Mouse (Mus musculus): ENCODE data around the gene Gm10447. TPM values are rescaled to one million over a fixed set of nuclear protein-coding genes. Genes with fewer than 3 reads are reported as not detected.

Gene Gm10447
- polyA plus RNA-seq, 1 experiment from 2014 or later = not detected

DNA sequence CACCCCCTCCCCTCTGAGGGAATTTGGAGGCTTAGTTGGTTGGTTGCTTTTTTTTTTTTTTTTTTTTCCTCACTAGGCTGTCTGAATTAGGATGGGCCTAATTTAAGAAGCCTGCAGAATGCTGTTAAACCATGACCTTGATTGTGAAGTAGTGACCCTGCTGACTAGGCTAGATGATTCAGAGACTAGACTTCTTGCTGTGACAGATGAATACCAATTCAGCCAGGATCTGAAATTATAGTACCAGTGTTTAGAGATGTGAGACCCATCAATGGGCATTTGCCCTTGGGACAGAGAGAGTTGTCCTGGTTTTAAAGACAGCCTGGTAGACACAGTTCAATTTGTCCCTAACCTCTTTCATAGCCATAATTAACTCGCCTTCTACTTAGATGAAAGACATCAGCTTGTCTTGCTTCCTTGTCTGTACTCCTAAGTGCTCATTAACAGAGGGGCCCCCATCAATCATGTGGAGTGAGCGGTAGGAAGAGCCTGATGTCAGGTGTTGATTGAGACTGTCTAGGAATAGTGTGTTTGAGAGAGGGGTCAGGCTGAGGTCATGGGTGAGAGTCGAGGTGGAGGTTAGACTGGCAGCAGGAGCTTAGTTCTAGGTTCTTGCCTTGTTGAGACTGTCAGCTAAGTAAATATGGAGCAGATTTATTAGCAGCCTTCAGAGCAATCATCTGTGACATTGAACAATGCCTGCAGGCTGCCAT, 36.5 kb upstream of the Gm10447 start:
- 20% methylated on average over 3 of the region's 3 CpGs for WGBS
- no peak overlapping the region for H3K27ac ChIP-seq (ENCODE audit: low read depth, low read length)
- peaks cover 8% of the 10 kb centered on the region; the same call in 1 of the 2 replicates for H3K4me1 ChIP-seq (ENCODE audit: control insufficient read depth, insufficient read depth, low read length)
- 0 out of 2 replicates have a peak, but pooled peaks have one; percentile 9 for ATAC-seq (ENCODE audit: low FRiP score, low TSS enrichment)
- H3K4me2 ChIP-seq (replicated peaks; ENCODE audit: low read depth, low read length) = no peak overlapping the region
- H3K27me3 ChIP-seq (ENCODE audit: control insufficient read depth, insufficient read depth, low read length) = no peaks in the 10 kb centered on the region
- H3K9me3 ChIP-seq (ENCODE audit: control insufficient read depth, low read length) = no peaks in the 10 kb centered on the region; the same call in 1 of the 2 replicates
- no peak overlapping the region for H3K9ac ChIP-seq (ENCODE audit: low read depth, low read length)
- no peaks in the 10 kb centered on the region for H3K36me3 ChIP-seq (ENCODE audit: control insufficient read depth, insufficient read depth, low read length)
- H3K4me3 ChIP-seq (ENCODE audit: low read length) = no peak overlapping the region

DNA sequence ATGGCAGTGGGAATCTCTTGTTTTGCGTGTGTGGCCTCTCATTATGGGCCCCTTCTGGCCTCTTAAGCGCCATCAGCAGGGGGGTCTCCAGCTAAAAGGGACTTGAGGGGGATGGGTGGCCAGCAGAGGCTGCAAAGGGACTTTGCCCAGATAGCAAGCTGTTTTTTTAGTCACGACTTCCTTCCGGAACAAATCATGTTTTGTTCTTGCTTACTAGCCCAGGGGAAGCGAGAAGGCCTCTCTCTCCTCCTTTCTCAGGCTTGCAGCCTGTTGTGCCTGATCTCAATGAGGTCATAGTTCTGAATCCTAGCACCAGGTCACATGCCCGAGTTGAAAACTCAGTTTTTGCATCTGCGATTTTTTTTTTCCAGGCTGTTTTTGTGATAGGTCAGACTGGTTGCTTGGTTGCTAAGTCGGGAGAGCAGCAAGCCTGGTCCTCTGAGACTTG, 35.1 kb upstream of the Gm10447 start:
- Histone ChIP-seq H3K27ac (ENCODE audit: low read depth, low read length) (no peak overlapping the region), H3K9me3 (ENCODE audit: control insufficient read depth, low read length) (no peaks in the 10 kb centered on the region; the same call in 1 of the 2 replicates), H3K9ac (ENCODE audit: low read depth, low read length) (no peak overlapping the region), H3K4me3 (ENCODE audit: low read length) (no peak overlapping the region), H3K4me1 (ENCODE audit: control insufficient read depth, insufficient read depth, low read length) (peaks cover 11% of the 10 kb centered on the region; the same call in 1 of the 2 replicates), H3K27me3 (ENCODE audit: control insufficient read depth, insufficient read depth, low read length) (peaks cover 6% of the 10 kb centered on the region; the same call in 1 of the 2 replicates), H3K4me2 (replicated peaks; ENCODE audit: low read depth, low read length) (no peak overlapping the region), H3K36me3 (ENCODE audit: control insufficient read depth, insufficient read depth, low read length) (no peaks in the 10 kb centered on the region)
- 28% methylated on average over 8 of the region's 8 CpGs for WGBS
- ATAC-seq (ENCODE audit: low FRiP score, low TSS enrichment) = no peak

DNA sequence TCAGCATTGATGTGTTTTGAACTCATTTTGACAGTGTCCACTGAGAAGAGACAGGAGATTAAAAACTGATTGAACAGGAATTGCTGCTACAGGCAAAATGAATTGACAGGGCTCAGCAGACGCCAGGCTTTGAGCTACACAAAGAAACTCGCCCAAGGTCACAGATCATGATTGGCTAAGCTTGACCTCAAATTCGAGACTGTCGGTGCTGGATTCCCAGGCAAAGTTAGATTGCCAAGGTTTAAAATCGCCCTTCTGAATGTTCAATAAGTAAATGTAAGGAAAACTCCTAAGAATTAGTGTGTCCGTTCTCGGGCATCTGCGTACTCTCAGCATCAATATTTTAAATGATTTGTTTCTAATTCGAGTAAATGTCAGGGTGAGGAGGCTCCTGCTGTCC, 32.5 kb upstream of the Gm10447 start:
- Histone ChIP-seq H3K9ac (ENCODE audit: low read depth, low read length) (no peak overlapping the region), H3K27me3 (ENCODE audit: control insufficient read depth, insufficient read depth, low read length) (peaks cover 11% of the 10 kb centered on the region; the same call in 1 of the 2 replicates), H3K27ac (ENCODE audit: low read depth, low read length) (no peak overlapping the region), H3K9me3 (ENCODE audit: control insufficient read depth, low read length) (no peaks in the 10 kb centered on the region; the same call in 1 of the 2 replicates), H3K4me1 (ENCODE audit: control insufficient read depth, insufficient read depth, low read length) (peaks cover 12% of the 10 kb centered on the region; the same call in 1 of the 2 replicates), H3K4me3 (ENCODE audit: low read length) (no peak overlapping the region), H3K36me3 (ENCODE audit: control insufficient read depth, insufficient read depth, low read length) (no peaks in the 10 kb centered on the region), H3K4me2 (replicated peaks; ENCODE audit: low read depth, low read length) (no peak overlapping the region)
- ATAC-seq (ENCODE audit: low FRiP score, low TSS enrichment) = no peak
- WGBS = 85% methylated on average over 9 of the region's 9 CpGs

DNA sequence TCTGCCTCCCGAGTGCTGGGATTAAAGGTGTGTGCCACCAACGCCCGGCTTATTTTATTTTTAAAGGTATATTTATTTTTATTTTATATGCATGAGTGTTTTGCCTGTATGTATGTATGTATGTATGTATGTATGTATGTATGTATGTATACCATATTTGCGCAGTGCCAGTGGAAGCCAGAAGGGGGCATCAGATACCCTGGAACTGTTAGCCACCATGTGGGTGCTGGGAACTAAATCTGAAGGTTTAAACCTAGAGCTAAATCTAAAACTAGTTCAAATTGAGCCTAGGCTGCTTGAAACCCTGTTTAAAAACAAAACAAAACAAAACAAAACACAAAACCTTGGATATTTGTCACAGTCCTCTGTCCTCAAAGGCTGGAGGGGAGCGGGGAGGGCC, 32.1 kb upstream of the Gm10447 start:
- peaks cover 11% of the 10 kb centered on the region; the same call in 1 of the 2 replicates for H3K27me3 ChIP-seq (ENCODE audit: control insufficient read depth, insufficient read depth, low read length)
- H3K4me3 ChIP-seq (ENCODE audit: low read length) = no peak overlapping the region
- H3K9me3 ChIP-seq (ENCODE audit: control insufficient read depth, low read length) = no peaks in the 10 kb centered on the region; the same call in 1 of the 2 replicates
- peaks cover 12% of the 10 kb centered on the region; the same call in 1 of the 2 replicates for H3K4me1 ChIP-seq (ENCODE audit: control insufficient read depth, insufficient read depth, low read length)
- no peak overlapping the region for H3K4me2 ChIP-seq (replicated peaks; ENCODE audit: low read depth, low read length)
- WGBS = 98% methylated on average over 5 of the region's 5 CpGs
- H3K27ac ChIP-seq (ENCODE audit: low read depth, low read length) = no peak overlapping the region
- ATAC-seq (ENCODE audit: low FRiP score, low TSS enrichment) = no peak
- H3K9ac ChIP-seq (ENCODE audit: low read depth, low read length) = no peak overlapping the region
- no peaks in the 10 kb centered on the region for H3K36me3 ChIP-seq (ENCODE audit: control insufficient read depth, insufficient read depth, low read length)

DNA sequence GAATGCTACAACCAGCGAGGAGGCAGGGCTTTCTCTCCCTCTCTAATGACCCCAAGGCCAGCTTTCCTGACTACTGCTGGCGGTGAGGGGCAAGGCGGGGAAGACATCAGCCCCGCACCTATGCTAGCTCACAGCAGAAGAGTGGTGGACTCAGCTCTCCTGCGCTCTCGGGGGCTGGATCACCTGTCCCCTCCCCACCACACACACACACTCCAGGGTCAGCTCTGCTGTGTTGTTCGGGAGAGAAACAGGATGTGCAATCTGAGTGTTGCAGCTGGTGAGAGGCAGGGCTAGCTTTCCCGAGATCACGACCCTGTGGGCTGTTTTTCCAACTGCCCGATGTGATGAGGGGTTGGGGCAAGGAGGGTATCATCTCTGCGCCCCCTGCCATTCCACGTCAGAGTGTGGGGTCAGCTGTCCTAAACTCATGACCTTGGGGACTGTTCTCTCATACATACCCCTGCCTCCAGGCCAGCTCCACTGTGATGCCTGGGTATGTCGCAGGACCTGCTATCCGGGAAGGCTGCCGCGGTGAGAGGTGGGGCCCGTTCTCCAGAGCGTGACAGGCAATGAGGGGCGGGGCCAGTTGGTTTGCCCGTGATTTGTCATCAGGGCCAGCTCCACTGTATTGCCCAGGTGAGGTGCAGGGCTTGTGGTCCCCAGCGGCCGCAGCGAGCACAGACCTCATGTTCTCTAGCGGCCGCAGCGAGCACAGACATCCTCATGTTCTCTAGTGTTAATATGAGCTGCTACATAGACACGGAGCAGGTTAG, 30.1 kb upstream of the Gm10447 start:
- Histone ChIP-seq H3K27me3 (ENCODE audit: control insufficient read depth, insufficient read depth, low read length) (peaks cover 11% of the 10 kb centered on the region; the same call in 1 of the 2 replicates), H3K27ac (ENCODE audit: low read depth, low read length) (no peak overlapping the region), H3K9ac (ENCODE audit: low read depth, low read length) (peak overlapping the region; percentile 20; the same call in 1 of the 2 replicates), H3K4me3 (ENCODE audit: low read length) (peak overlapping the region; percentile 25), H3K4me1 (ENCODE audit: control insufficient read depth, insufficient read depth, low read length) (peaks cover 10% of the 10 kb centered on the region; the same call in 1 of the 2 replicates), H3K36me3 (ENCODE audit: control insufficient read depth, insufficient read depth, low read length) (no peaks in the 10 kb centered on the region), H3K4me2 (replicated peaks; ENCODE audit: low read depth, low read length) (peak overlapping the region; percentile 48), H3K9me3 (ENCODE audit: control insufficient read depth, low read length) (no peaks in the 10 kb centered on the region; the same call in 1 of the 2 replicates)
- WGBS = 7% methylated on average over 27 of the region's 27 CpGs
- ATAC-seq (ENCODE audit: low FRiP score, low TSS enrichment) = peak; percentile 86

DNA sequence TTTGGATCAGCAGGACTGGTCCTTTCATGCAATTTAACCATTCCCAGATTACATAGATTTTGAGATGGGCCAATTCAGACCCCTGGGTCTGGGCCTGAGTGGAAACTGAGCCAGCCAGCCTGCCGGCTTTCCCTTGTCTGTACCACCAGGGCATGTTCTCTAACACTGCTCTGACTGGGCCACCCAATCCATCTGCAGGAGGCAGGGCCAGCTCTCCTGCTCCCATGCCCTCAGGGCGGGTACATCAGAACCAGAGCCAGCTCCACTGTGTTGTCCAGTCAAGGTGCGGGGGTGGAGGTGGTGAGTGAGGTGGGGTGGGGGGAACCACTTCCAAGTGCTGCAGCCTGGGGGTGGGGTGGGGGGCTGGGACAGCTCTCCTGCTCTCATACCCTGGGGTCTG, 29.4 kb upstream of the Gm10447 start:
- no peak overlapping the region for H3K27ac ChIP-seq (ENCODE audit: low read depth, low read length)

DNA sequence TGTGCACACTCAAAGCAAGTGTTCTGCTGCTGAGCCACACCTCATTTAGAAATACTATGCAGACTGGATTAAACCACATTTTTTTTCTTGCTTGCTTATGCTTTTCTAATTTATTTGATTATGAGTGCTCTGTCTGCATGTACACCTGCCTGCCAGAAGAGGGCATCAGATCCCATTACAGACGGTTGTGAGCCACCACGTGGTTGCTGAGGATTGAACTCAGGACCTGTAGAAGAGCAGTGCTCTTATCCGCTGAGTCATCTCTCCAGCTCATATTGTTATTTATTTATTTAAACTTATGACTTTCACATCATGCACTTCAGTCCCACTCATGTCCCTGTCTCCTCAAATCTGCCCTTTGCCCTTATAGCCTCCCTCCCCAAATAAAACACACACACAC, 28.8 kb upstream of the Gm10447 start:
- no peak overlapping the region for H3K4me3 ChIP-seq (ENCODE audit: low read length)
- H3K9ac ChIP-seq (ENCODE audit: low read depth, low read length) = no peak overlapping the region
- H3K36me3 ChIP-seq (ENCODE audit: control insufficient read depth, insufficient read depth, low read length) = no peaks in the 10 kb centered on the region
- ATAC-seq (ENCODE audit: low FRiP score, low TSS enrichment) = no peak
- peaks cover 8% of the 10 kb centered on the region; the same call in 1 of the 2 replicates for H3K4me1 ChIP-seq (ENCODE audit: control insufficient read depth, insufficient read depth, low read length)
- 46% methylated on average over 3 of the region's 3 CpGs for WGBS
- no peak overlapping the region for H3K27ac ChIP-seq (ENCODE audit: low read depth, low read length)
- H3K9me3 ChIP-seq (ENCODE audit: control insufficient read depth, low read length) = no peaks in the 10 kb centered on the region; the same call in 1 of the 2 replicates
- H3K27me3 ChIP-seq (ENCODE audit: control insufficient read depth, insufficient read depth, low read length) = peaks cover 20% of the 10 kb centered on the region; the same call in 1 of the 2 replicates
- no peak overlapping the region for H3K4me2 ChIP-seq (replicated peaks; ENCODE audit: low read depth, low read length)

More for the DNA sequence above, 29.4 kb upstream of the Gm10447 start:
- WGBS = 56% methylated on average over 3 of the region's 3 CpGs
- ATAC-seq (ENCODE audit: low FRiP score, low TSS enrichment) = no peak
- Histone ChIP-seq H3K36me3 (ENCODE audit: control insufficient read depth, insufficient read depth, low read length) (no peaks in the 10 kb centered on the region), H3K27me3 (ENCODE audit: control insufficient read depth, insufficient read depth, low read length) (peaks cover 14% of the 10 kb centered on the region; the same call in 1 of the 2 replicates), H3K9me3 (ENCODE audit: control insufficient read depth, low read length) (no peaks in the 10 kb centered on the region; the same call in 1 of the 2 replicates), H3K9ac (ENCODE audit: low read depth, low read length) (no peak overlapping the region), H3K4me2 (replicated peaks; ENCODE audit: low read depth, low read length) (peak overlapping the region; percentile 48; the same call in 1 of the 2 replicates), H3K4me1 (ENCODE audit: control insufficient read depth, insufficient read depth, low read length) (peaks cover 8% of the 10 kb centered on the region; the same call in 1 of the 2 replicates), H3K4me3 (ENCODE audit: low read length) (no peak overlapping the region)

DNA sequence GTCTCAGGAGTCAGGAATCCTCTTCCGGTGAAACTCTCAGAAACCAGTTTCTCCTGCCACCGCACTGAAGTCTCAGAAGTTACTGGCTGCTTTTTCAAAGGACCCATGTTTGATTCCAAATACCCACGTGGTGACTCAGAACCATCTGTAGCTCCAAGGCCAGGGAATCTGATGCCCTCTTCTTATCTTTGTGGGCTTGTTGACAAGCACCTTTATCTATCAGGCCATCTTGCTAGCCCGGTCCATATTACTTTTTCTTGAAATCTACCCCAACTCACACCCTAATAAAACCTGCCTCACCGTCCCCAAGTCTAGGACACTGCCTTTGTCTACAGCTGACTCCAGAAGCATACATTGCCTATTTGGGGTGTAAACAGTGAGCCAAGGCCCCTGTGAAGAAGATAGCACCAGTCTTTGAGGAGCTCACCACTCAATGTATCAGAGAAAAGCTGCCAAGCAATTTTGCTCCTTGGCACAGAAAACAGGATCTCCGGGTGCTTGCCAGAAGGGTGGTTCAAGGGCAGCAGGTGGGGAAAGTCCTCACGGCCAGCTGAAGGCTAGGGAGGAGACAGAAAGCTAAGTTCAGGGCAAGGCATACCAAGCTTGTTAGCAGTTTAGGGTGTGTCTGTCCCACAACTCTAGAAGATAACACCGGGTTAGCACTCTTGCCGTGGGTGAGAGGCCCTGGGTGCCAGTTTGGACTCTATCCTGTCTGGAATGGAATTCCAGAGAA, 26.4 kb upstream of the Gm10447 start:
- ATAC-seq (ENCODE audit: low FRiP score, low TSS enrichment) = no peak
- no peak overlapping the region for H3K9ac ChIP-seq (ENCODE audit: low read depth, low read length)
- H3K4me3 ChIP-seq (ENCODE audit: low read length) = no peak overlapping the region
- no peak overlapping the region for H3K4me2 ChIP-seq (replicated peaks; ENCODE audit: low read depth, low read length)
- H3K4me1 ChIP-seq (ENCODE audit: control insufficient read depth, insufficient read depth, low read length) = peaks cover 17% of the 10 kb centered on the region; the same call in 1 of the 2 replicates
- H3K9me3 ChIP-seq (ENCODE audit: control insufficient read depth, low read length) = peaks cover 5% of the 10 kb centered on the region; the same call in 1 of the 2 replicates
- no peak overlapping the region for H3K27ac ChIP-seq (ENCODE audit: low read depth, low read length)
- peaks cover 43% of the 10 kb centered on the region for H3K27me3 ChIP-seq (ENCODE audit: control insufficient read depth, insufficient read depth, low read length)
- no peaks in the 10 kb centered on the region for H3K36me3 ChIP-seq (ENCODE audit: control insufficient read depth, insufficient read depth, low read length)
- WGBS = 72% methylated on average over 9 of the region's 9 CpGs
